Mouse (Mus musculus) natural killer cell, adult 2 months (primary cell): ENCODE data around the gene Ndufb3.
"Not testable (repeated sequence)": the region's sequence is repeated elsewhere in the genome, so short reads cannot be mapped to it uniquely, and the experiment has no call there.

Experiments
- DNase-seq, 2 experiments: peaks; one replicate each; pipeline ENCODE4 v3.0.0; 2022; ENCODE audit warnings: low spot score in 2 of 2

Gene Ndufb3

GRCm38 (mm10) chr1:58586171-58586997 lies at the start of gene Ndufb3, which contains the start of gene Fam126b:
TSS of gene Ndufb3 (plus strand) at chr1:58586384.
TSS of gene Fam126b (minus strand) at chr1:58586323.
- DNase-seq, result peak; percentile 88 to 89

- DNase-seq, result no peak
Observed at GRCm38 (mm10) chr1:58541386-58541785, 44.8 kb upstream of the Ndufb3 start.

GRCm38 (mm10) chr1:58560370-58560769 lies 25.8 kb upstream of the Ndufb3 start:
- not testable (repeated sequence) for DNase-seq

DNA sequence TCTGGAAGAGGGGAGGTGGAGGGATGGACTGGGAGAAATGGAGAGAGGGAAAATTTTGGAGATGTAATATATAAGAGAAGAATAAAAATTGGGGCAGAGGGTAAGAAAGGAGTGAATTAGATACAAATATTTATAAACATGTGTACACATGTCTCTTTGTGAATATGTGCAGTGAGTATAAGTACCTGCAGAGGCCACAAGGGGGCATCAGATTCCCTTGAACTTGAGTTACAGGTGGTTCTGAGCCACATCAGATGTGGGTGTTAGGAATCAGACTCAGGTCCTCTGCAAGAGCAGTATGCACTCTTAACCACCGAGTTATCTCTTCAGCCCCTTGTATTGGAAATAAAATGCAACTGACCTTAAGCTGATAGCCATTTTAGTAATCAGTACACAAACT lies 23.7 kb upstream of the Ndufb3 start:
- DNase-seq, result peak; percentile 50 to 66

- no peak for DNase-seq
Observed at GRCm38 (mm10) chr1:58564981-58565380, 21.2 kb upstream of the Ndufb3 start.

GRCm38 (mm10) chr1:58566621-58567020 lies 19.6 kb upstream of the Ndufb3 start:
- no peak for DNase-seq

DNA sequence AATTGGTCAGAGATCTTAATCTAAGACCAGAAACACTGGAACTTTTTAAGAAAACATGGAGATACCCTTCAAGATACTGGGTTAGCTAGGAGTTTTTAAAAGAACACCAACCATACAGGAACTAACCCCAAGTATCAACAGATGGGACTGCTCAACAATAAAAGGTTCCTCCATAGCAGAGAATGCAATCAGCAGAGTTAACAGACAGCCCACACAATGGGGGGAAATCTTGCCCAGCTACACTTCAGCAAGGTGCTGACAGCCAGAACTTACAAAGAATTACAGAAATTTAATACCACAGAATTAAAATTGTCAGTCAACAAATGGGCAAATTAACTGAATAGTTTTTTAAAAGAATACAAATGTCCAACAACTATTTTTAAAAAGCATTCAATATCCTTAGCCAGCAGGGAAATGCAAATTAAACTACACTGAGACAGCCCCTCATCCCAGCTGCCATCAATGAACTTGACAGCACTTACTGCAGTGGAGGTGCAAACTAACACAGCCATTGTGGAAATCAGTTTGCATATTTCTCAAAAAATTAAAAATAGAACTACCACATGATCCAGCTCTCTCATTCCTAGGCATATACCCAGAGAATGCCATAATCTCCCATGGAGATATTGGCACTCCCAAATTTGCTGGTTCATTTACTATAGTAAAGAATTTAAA lies 17.6 kb upstream of the Ndufb3 start:
- no peak for DNase-seq

GRCm38 (mm10) chr1:58570437-58570836 lies 15.7 kb upstream of the Ndufb3 start:
- no peak for DNase-seq

DNA sequence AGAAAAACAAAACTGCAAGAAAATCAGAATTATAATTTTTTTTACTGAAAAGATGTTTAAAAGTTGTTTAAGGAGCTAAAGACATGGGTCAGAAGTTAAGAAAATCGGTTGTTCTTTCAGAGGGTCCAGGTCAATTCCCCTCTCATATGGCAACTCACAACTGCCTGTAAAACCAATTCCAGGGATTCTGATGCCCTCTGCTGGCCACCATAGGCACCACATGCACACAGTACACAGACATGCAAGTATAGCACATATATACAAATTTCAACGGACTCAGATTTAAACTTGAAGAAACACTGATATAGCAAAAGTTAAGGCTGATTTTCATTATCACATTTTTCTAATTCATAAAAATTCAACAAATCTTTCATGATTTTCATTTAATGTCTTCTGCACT lies 7.0 kb upstream of the Ndufb3 start:
- peak in 1 of 2 experiments; percentile 29 for DNase-seq

DNA sequence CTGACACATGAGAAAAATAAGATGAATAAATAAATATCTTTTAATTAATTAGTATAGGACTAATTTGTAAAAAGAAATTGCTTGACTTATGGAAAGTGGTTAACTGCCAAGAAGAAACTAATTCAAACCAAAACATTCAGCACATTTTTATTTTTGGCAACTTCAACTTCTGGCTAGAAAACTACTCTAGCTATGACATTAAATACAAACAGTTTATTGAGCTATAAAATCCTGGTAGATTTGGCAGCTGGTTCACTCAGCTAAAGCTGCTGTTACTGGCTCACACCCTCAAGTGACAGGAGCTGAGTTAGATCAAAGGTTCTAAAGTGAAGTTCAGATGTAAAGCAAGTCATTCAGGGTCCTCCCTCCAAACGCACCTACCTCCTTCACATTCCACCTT lies 3.6 kb upstream of the Ndufb3 start:
- DNase-seq, result no peak

- DNase-seq, result no peak
Observed at GRCm38 (mm10) chr1:58584271-58584670, 1.9 kb upstream of the Ndufb3 start.

DNA sequence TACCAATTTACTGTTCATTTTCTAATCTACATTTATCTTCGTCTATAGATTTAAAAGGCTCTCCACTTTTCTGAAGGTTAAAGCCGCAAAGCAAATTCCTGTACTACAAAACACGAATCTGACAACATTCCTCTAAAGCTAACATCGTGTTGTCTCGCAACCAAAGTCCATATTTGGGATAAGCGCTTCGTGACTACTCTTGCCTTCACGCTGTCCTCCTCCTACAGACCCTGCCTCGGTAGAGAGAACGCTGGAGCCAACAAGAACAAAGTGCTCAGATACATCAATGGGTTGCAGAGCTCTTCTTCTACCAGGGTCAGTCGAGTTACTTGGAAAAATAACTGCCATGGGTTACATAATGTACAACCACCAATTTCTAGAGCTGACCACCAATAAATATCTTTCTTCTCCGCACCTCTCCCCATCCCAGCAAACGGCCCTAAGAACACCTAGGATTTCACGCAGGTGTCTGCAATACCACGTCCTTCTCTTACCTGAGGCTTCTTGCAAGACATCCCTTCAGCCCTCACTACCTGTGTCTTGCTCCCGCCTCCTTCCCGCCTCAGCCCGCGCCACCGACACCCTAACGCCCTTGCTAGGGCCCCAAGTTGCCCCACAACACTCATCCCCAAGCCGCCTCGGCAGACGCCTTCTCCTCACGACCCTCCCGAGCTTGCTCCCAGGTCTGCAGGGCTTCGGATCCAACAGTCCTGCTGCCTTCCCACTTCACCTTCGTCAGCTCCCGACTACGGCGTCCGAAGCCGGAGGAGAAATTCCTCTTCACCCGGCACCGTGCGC lies 612 bp upstream of the Ndufb3 start:
- DNase-seq, result peak in 1 of 2 experiments; percentile 2

GRCm38 (mm10) chr1:58587491-58587890 lies 1.3 kb downstream of the Ndufb3 start:
- no peak for DNase-seq

DNA sequence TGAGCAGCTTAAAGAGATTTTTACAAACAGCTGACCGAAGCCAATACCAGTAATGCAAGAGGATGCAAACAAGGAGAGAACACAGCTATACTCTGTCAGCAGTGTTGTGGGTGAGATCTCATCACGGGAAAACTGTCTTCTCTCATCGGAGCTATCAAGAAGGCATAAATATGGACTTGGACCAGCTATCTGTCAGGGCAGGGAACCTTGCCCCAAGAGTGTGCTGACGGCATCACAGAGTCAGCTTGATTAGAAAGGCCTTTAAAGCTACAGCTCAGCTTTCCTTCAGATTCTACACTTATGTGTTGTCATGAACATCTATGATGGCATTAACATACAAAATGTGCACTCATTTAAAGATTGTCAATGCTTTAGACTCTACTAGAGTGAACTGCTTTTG lies 16.5 kb downstream of the Ndufb3 start:
- no peak for DNase-seq

DNA sequence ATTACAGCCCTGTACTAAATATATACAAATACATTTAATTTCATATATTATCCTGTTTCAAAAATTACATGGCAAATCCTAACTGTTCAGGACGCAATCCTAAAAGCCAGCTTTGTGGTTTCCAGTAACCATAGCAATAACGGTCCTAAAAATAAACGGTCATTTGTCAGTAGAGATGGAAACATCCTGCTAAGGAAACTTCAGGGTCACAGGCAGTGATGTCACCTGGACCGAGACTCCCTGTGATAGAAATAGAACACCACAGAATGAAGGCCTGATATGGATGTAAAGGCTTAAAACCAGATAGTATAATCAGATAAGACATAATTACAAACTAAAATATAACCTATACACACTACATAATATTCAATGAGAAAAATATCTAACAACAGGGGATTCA lies 17.6 kb downstream of the Ndufb3 start:
- DNase-seq, result no peak

DNA sequence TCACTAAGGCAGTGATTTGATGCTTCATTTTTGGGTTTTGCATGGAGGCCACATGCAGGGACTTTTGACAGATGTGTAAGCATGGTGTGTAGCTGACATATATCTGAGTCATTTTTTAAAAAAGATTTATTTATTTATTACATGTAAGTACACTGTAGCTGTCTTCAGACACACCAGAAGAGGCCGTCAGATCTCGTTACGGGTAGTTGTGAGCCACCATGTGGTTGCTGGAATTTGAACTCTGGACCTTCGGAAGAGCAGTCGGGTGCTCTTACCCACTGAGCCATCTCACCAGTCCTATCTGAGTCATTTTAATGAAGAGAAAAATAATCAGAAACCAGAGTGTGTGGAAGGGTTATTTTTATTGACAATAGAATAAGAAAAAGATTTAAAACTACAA lies 23.4 kb downstream of the Ndufb3 start:
- not testable (repeated sequence) for DNase-seq

- DNase-seq, result no peak
Observed at GRCm38 (mm10) chr1:58610166-58610565, 24.0 kb downstream of the Ndufb3 start.

DNA sequence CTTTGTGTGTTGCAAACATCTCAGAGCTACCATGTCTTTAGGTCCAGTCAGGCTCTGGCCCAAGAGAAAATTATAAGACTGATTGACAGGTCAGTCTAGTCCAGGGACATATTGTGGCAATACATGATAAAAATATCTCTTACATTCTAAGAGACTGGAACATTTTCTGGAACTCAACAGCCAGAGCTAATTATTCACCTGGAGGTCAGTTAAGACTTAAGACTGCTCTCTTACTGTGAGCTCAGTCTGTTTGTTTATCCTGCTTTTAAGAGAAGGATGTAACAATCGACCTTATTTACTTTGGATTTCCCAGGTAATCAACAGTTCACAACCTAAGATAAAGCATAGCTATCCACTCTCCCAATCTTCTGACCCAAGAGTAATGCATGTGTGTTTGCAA lies 24.4 kb downstream of the Ndufb3 start:
- no peak for DNase-seq

GRCm38 (mm10) chr1:58613786-58614185 lies 27.6 kb downstream of the Ndufb3 start:
- DNase-seq, result peak in 1 of 2 experiments; percentile 10

GRCm38 (mm10) chr1:58614424-58614823 lies 28.2 kb downstream of the Ndufb3 start:
- DNase-seq, result no peak

GRCm38 (mm10) chr1:58615146-58615545 lies 29.0 kb downstream of the Ndufb3 start:
- DNase-seq, result no peak

DNA sequence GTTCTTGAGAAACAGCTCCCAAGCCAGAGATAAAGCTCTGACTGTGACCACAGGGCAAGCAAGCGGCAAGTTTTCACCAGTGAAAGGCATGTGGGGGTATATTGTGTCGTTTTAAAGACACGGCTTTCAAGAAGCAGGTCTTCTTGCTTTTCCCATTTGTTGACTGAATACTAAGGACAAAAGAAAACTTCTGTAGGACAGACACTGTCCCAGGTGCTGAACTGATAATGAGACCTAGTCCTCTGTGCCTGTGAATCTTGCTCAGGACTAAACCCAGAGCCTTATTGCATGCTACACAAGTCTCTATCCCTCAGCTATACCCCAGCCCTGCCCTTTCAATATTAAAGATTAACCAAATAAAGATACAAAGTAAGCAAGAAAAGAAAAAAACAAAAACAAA lies 30.0 kb downstream of the Ndufb3 start:
- no peak for DNase-seq
